22 mouse cellular contexts compared by ENCODE assay signal in the genomic region with DNA sequence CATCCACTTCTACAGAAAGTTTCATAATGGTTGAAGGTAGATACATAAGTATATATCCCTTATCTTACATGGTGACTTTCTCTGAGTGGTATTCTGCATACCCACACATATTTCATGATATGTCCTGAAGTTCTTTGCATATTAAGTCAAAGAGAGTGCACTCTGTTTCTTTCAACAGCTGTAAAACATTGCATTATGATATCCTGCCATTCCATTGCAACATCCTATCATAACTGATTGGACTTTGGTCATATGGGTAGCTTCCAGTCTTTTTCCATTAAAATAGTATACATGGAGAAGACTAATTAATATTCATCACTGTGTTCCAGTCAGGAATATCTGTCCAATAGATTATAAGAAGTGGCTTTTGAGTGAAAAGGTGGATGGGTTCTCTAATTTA.
DNase-seq lines count a peak whose midpoint lies in the region; ATAC-seq and TF ChIP-seq lines count a peak whose summit lies in the region.
"Had no signal": no experiment of that assay in that cellular context is flagged by ENCODE, and none has a peak within 500 bp of the region (broad histone marks: within the 10 kb centered on the region; RNA-seq: fewer than 3 reads in every experiment).

No protein-coding gene starts in this region.

- no peaks in the 10 kb centered on the region for H3K9me3 ChIP-seq in intestine, embryonic 16.5 days (ENCODE audit: control insufficient read depth, low read length)
- no peaks in the 10 kb centered on the region for H3K9me3 ChIP-seq in intestine, embryonic 15.5 days
- H3K9me3 ChIP-seq in liver, postnatal 0 days (ENCODE audit: low read length): no peaks in the 10 kb centered on the region
- no peaks in the 10 kb centered on the region for H3K9me3 ChIP-seq in liver, embryonic 11.5 days (ENCODE audit: control insufficient read depth, low read length)
- no peaks in the 10 kb centered on the region for H3K9me3 ChIP-seq in intestine, postnatal 0 days (ENCODE audit: control insufficient read depth)
- H3K9me3 ChIP-seq: embryonic facial prominence, embryonic 10.5 days; embryonic facial prominence, embryonic 12.5 days; forebrain, embryonic 13.5 days; forebrain, embryonic 15.5 days; G1E had no signal

- no peak for TF ChIP-seq CTCF in liver, postnatal 0 days (IDR thresholded peaks at IDR 0.05; ENCODE audit: low read depth)
- no peak for TF ChIP-seq CTCF in intestine, postnatal 0 days (IDR thresholded peaks at IDR 0.05; ENCODE audit: low read depth)

- H3K9ac ChIP-seq in intestine, embryonic 16.5 days (ENCODE audit: low read depth, low read length): no peak overlapping the region
- no peak overlapping the region for H3K9ac ChIP-seq in intestine, embryonic 15.5 days
- H3K9ac ChIP-seq in liver, postnatal 0 days (replicated peaks): no peak overlapping the region
- H3K9ac ChIP-seq in liver, embryonic 11.5 days (ENCODE audit: low read depth, low read length): no peak overlapping the region
- no peak overlapping the region for H3K9ac ChIP-seq in intestine, postnatal 0 days (ENCODE audit: low read depth, low read length)
- H3K9ac ChIP-seq: embryonic facial prominence, embryonic 12.5 days; forebrain, embryonic 13.5 days; forebrain, embryonic 15.5 days had no signal

- H3K4me3 ChIP-seq in intestine, embryonic 16.5 days (ENCODE audit: low read length): no peak overlapping the region
- no peak overlapping the region for H3K4me3 ChIP-seq in intestine, embryonic 15.5 days (replicated peaks)
- H3K4me3 ChIP-seq in liver, postnatal 0 days (ENCODE audit: low read depth, low read length): no peak overlapping the region
- no peak overlapping the region for H3K4me3 ChIP-seq in liver, embryonic 11.5 days (ENCODE audit: low read depth, low read length)
- H3K4me3 ChIP-seq in intestine, postnatal 0 days (ENCODE audit: low read depth, low read length): no peak overlapping the region
- H3K4me3 ChIP-seq in myocyte: no peak overlapping the region
- H3K4me3 ChIP-seq: embryonic facial prominence, embryonic 10.5 days; embryonic facial prominence, embryonic 12.5 days; forebrain, embryonic 13.5 days; forebrain, embryonic 15.5 days had no signal

- peak; percentile 71 for ATAC-seq in intestine, embryonic 16.5 days
- no peak for ATAC-seq in intestine, embryonic 15.5 days
- ATAC-seq in liver, postnatal 0 days: no peak
- no peak for ATAC-seq in liver, embryonic 11.5 days (replicated peaks; ENCODE audit: low FRiP score)
- ATAC-seq in intestine, postnatal 0 days: peak; percentile 77
- no peak for ATAC-seq in CD4-positive, CD25-positive, alpha-beta regulatory T cell, adult 4 months
- ATAC-seq: forebrain, embryonic 13.5 days; forebrain, embryonic 15.5 days; Patski had no signal

- no peak overlapping the region for H3ac ChIP-seq in myocyte (ENCODE audit: control insufficient read depth, insufficient read length)

- no peak overlapping the region for H3K27ac ChIP-seq in intestine, embryonic 16.5 days (ENCODE audit: low read length)
- H3K27ac ChIP-seq in intestine, embryonic 15.5 days: no peak overlapping the region
- H3K27ac ChIP-seq in liver, postnatal 0 days (ENCODE audit: low read depth): no peak overlapping the region
- H3K27ac ChIP-seq in liver, embryonic 11.5 days (ENCODE audit: low read depth, low read length): no peak overlapping the region
- H3K27ac ChIP-seq in intestine, postnatal 0 days (ENCODE audit: low read depth, low read length): no peak overlapping the region
- H3K27ac ChIP-seq: embryonic facial prominence, embryonic 10.5 days; embryonic facial prominence, embryonic 12.5 days; forebrain, embryonic 13.5 days; forebrain, embryonic 15.5 days had no signal

- DNase-seq in liver, postnatal 0 days: no peak
- DNase-seq in liver, embryonic 11.5 days (ENCODE audit: low spot score): no peak
- DNase-seq: adrenal gland, adult 8-10 months; adrenal gland, postnatal 14 days; adrenal gland, postnatal 36 days; cerebellum, adult 11-12 months; cerebellum, adult 2 months; cerebellum, adult 9-10 months; cerebellum, postnatal 10 days; cerebellum, postnatal 25 days had no signal

- H3K27me3 ChIP-seq in intestine, embryonic 16.5 days (replicated peaks; ENCODE audit: control insufficient read depth, insufficient read depth, low read length): no peaks in the 10 kb centered on the region
- no peaks in the 10 kb centered on the region for H3K27me3 ChIP-seq in intestine, embryonic 15.5 days (replicated peaks)
- no peaks in the 10 kb centered on the region for H3K27me3 ChIP-seq in liver, postnatal 0 days (ENCODE audit: insufficient read depth, low read length)
- H3K27me3 ChIP-seq in liver, embryonic 11.5 days (replicated peaks; ENCODE audit: control insufficient read depth, insufficient read depth, low read length): no peaks in the 10 kb centered on the region
- no peaks in the 10 kb centered on the region for H3K27me3 ChIP-seq in intestine, postnatal 0 days (replicated peaks; ENCODE audit: control insufficient read depth, insufficient read depth, low read length)
- no peaks in the 10 kb centered on the region for H3K27me3 ChIP-seq in myocyte (ENCODE audit: control insufficient read depth, insufficient read depth, insufficient read length)
- H3K27me3 ChIP-seq: CH12.LX; forebrain, embryonic 15.5 days; Patski had no signal

- no peak for TF ChIP-seq POLR2A in myocyte (IDR thresholded peaks at IDR 0.05; ENCODE audit: insufficient read length, low read depth)

- H3K36me3 ChIP-seq in intestine, embryonic 16.5 days (ENCODE audit: control insufficient read depth, insufficient read depth, low read length): no peaks in the 10 kb centered on the region
- no peaks in the 10 kb centered on the region for H3K36me3 ChIP-seq in intestine, embryonic 15.5 days
- no peaks in the 10 kb centered on the region for H3K36me3 ChIP-seq in liver, postnatal 0 days (replicated peaks; ENCODE audit: insufficient read depth, low read length)
- no peaks in the 10 kb centered on the region for H3K36me3 ChIP-seq in liver, embryonic 11.5 days (ENCODE audit: control insufficient read depth, insufficient read depth, low read length)
- H3K36me3 ChIP-seq in intestine, postnatal 0 days (ENCODE audit: control insufficient read depth, insufficient read depth): no peaks in the 10 kb centered on the region
- no peaks in the 10 kb centered on the region for H3K36me3 ChIP-seq in myocyte (ENCODE audit: control insufficient read depth, insufficient read depth)
- H3K36me3 ChIP-seq: embryonic facial prominence, embryonic 10.5 days; embryonic facial prominence, embryonic 12.5 days; forebrain, embryonic 15.5 days; G1E had no signal

- H3K4me2 ChIP-seq in intestine, embryonic 16.5 days (ENCODE audit: low read depth, low read length): no peak overlapping the region
- H3K4me2 ChIP-seq in intestine, embryonic 15.5 days (replicated peaks): no peak overlapping the region
- H3K4me2 ChIP-seq in liver, postnatal 0 days (ENCODE audit: low read depth, low read length): 0 out of 2 replicates have a peak overlapping the region, but pooled peaks have one; percentile 35
- no peak overlapping the region for H3K4me2 ChIP-seq in liver, embryonic 11.5 days
- H3K4me2 ChIP-seq in intestine, postnatal 0 days (replicated peaks; ENCODE audit: low read depth): peak overlapping the region; percentile 27; the same call in 1 of the 2 replicates
- H3K4me2 ChIP-seq in myocyte (ENCODE audit: low read depth): peak overlapping the region; percentile 43
- H3K4me2 ChIP-seq: embryonic facial prominence, embryonic 12.5 days; forebrain, embryonic 13.5 days; forebrain, embryonic 15.5 days had no signal

- peaks cover 95% of the 10 kb centered on the region for H3K79me2 ChIP-seq in myocyte (ENCODE audit: control insufficient read depth, insufficient read depth)

- TF ChIP-seq EP300 in liver, postnatal 0 days (IDR thresholded peaks at IDR 0.05; ENCODE audit: low read depth): no peak

- H3K4me1 ChIP-seq in intestine, embryonic 16.5 days (ENCODE audit: control insufficient read depth, insufficient read depth, low read length): no peaks in the 10 kb centered on the region
- no peaks in the 10 kb centered on the region for H3K4me1 ChIP-seq in intestine, embryonic 15.5 days (replicated peaks)
- no peaks in the 10 kb centered on the region for H3K4me1 ChIP-seq in liver, postnatal 0 days (ENCODE audit: insufficient read depth)
- H3K4me1 ChIP-seq in liver, embryonic 11.5 days (replicated peaks; ENCODE audit: control insufficient read depth, insufficient read depth, low read length): no peaks in the 10 kb centered on the region
- no peaks in the 10 kb centered on the region for H3K4me1 ChIP-seq in intestine, postnatal 0 days (replicated peaks; ENCODE audit: control insufficient read depth, insufficient read depth, low read length)
- H3K4me1 ChIP-seq: embryonic facial prominence, embryonic 10.5 days; embryonic facial prominence, embryonic 12.5 days; forebrain, embryonic 13.5 days; forebrain, embryonic 15.5 days had no signal

TF ChIP-seq in myocyte, 11 proteins besides CTCF, POLR2A, EP300 and RAD21:
- TF ChIP-seq E2F4 (IDR thresholded peaks at IDR 0.05; ENCODE audit: insufficient read depth) (no peak), MYOG (IDR thresholded peaks at IDR 0.05; ENCODE audit: control insufficient read depth in 1 of 3, insufficient read depth in 1 of 3, insufficient read length in 2 of 3, low read depth in 2 of 3) (no peak), SRF (IDR thresholded peaks at IDR 0.05; ENCODE audit: control insufficient read depth, insufficient read length, low read depth) (no peak), TCF3 (IDR thresholded peaks at IDR 0.05; ENCODE audit: insufficient read length, low read depth) (no peak), MAX (IDR thresholded peaks at IDR 0.05; ENCODE audit: low read depth) (no peak), CEBPB (IDR thresholded peaks at IDR 0.05; ENCODE audit: insufficient read depth, poor library complexity, severe bottlenecking) (no peak), TCF12 (IDR thresholded peaks at IDR 0.05; ENCODE audit: insufficient read depth, poor library complexity, severe bottlenecking) (no peak), USF1 (IDR thresholded peaks at IDR 0.05; ENCODE audit: low read depth) (no peak), MYOD1 (IDR thresholded peaks at IDR 0.05; ENCODE audit: control insufficient read depth in 1 of 3, insufficient read length in 2 of 3, low read depth in 2 of 3) (no peak), POLR2AphosphoS2 (IDR thresholded peaks at IDR 0.05; ENCODE audit: insufficient read length, low read depth) (no peak), REST (IDR thresholded peaks at IDR 0.05; ENCODE audit: insufficient read depth, insufficient read length) (no peak)

Comparison
In these comparisons a context has a peak if more than half of its experiments do, and no peak if none do; other contexts are left out.
1. ATAC-seq: peak in intestine, embryonic 16.5 days (single experiment) and intestine, postnatal 0 days (single experiment); none in intestine, embryonic 15.5 days (single experiment), liver, postnatal 0 days (single experiment), liver, embryonic 11.5 days (single experiment) and CD4-positive, CD25-positive, alpha-beta regulatory T cell, adult 4 months (single experiment).
2. H3K4me2 ChIP-seq: peak in liver, postnatal 0 days (single experiment), intestine, postnatal 0 days (single experiment) and myocyte (single experiment); none in intestine, embryonic 16.5 days (single experiment), intestine, embryonic 15.5 days (single experiment) and liver, embryonic 11.5 days (single experiment).